Mouse (Mus musculus) spleen, postnatal 10 days (tissue): ENCODE data around the gene Sec11a.
A peak's percentile ranks its signal among the peaks of the same experiment; 100 is the strongest.

Experiments used
- DNase-seq, 2 experiments: peaks; one replicate each; pipeline ENCODE4 v3.0.0; 2021 to 2022; ENCODE audit warnings: low spot score in 2 of 2

Sec11a gene

GRCm38 (mm10) chr7:80897721-80898120 is 49.9 kb downstream of the Sec11a start:
- DNase-seq, result no peak

- no peak for DNase-seq
Measured at GRCm38 (mm10) chr7:80897134-80897533, 50.4 kb downstream of the Sec11a start.

GRCm38 (mm10) chr7:80894815-80895519 is 52.6 kb downstream of the Sec11a start:
- peak in 1 of 2 experiments; percentile 4 for DNase-seq

DNA sequence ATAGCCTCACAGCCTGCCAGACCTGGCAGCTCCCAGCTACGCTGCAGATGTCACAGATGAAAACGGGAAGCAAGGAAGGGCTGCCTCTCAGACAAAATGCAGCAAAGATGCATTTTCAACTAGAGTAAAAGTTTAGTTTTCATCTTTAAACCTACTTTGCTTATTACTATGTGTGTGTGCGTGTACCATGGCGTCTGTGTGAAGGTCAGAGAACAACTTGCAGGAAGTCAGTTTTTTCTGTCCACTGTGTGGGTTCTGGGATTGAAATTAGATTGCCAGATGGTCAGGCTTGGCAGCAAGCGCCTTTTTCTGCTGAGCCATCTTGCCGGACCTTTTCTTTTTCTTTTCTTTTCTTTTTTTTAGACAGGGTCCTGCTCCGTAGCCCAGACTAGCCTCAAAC is 53.4 kb downstream of the Sec11a start:
- DNase-seq, result no peak

GRCm38 (mm10) chr7:80893753-80894129 is 53.8 kb downstream of the Sec11a start:
- no peak for DNase-seq

DNA sequence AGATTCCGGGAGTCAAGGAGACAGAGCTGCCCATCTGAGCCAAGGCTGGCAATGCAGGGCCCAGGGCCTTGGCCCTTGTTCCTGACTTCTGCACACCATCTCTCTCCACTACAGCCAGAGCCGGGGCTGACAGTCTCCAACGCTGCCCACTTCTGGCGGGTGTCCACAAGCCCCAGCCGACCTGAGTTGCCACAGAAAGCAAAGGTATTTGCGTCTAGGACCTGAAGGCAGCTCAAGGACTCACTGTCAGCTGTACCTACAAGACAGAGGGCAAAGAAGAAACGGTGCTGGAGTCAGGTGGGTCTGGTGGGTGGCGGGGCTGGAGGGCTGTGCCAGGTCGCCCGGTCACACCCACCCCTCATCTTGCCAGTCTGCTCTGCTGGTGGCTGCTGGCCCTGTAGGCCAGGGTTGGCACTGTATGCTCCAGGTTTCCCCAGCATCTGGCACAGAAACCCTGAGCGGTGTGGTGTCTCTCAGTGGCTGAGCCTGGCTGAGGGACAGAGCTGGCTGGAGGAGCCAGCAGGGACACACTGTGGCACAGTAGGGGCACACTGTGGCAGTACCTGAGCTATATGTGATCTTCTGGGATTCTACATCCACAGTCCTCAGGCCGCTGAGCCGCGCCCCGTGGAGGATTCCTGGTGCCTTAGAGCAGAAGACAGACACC is 54.4 kb downstream of the Sec11a start:
- DNase-seq, result no peak

GRCm38 (mm10) chr7:80889841-80890241 is 57.7 kb downstream of the Sec11a start:
- peak; percentile 33 to 72 for DNase-seq

- peak in 1 of 2 experiments; percentile 41 for DNase-seq
Measured at GRCm38 (mm10) chr7:80889021-80889511, 58.5 kb downstream of the Sec11a start.

- no peak for DNase-seq
Measured at GRCm38 (mm10) chr7:80888595-80888994, 59.0 kb downstream of the Sec11a start.

GRCm38 (mm10) chr7:80885666-80886065 is 61.9 kb downstream of the Sec11a start:
- DNase-seq, result peak in 1 of 2 experiments; percentile 55

DNA sequence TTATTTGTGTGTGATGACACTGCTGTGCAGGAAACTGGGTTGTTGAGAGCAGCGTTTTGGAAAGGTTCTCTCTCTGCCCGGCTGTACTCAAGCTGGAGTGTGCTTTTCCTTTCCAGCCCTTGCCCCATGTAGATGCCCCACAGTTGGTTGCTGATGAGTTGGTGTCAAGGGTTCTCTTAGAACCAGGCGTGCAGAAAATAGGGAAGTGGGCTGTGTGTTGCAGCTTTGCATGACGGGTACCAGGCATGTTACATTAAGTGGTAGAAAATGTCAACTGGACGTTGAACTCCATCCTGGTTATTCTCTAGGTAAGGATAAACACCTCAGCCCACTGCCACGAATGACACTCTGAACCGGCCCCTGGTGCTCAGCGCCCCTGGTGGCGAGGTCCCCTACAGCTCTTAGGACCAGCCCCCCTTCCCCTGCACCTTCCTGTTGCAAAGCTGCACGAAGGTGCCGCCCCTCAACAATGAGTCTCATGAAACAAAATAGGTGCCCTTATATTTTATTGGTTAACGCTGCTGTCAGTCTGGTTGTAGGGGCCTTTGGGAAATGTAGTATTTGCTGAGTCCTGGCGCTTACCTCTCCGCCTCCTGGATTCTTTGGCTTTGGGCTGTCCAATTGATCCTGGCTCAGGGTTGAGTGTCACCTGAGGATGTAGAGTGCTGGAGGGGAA is 64.6 kb downstream of the Sec11a start:
- DNase-seq, result peak; percentile 32 to 75

GRCm38 (mm10) chr7:80875727-80876126 is 71.9 kb downstream of the Sec11a start:
- no peak for DNase-seq

DNA sequence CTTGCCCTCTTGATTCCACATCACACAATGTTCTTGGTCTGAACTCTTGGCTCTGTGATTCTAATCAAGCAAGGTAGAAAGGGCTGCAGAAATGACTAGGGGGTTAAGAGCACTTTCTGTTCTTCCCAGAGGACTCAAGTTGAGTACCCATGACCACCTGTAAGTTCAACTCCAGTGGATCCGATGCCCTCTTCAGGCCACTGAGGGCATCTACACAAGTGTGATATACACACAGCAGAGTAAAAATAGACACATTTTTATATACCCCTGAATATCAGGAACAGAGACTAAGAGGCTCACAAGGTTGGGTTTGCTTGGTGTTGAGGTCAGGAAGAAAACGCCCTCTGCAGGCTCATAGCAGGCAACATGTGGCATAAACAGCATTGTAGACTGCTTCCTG is 73.9 kb downstream of the Sec11a start:
- no peak for DNase-seq

DNA sequence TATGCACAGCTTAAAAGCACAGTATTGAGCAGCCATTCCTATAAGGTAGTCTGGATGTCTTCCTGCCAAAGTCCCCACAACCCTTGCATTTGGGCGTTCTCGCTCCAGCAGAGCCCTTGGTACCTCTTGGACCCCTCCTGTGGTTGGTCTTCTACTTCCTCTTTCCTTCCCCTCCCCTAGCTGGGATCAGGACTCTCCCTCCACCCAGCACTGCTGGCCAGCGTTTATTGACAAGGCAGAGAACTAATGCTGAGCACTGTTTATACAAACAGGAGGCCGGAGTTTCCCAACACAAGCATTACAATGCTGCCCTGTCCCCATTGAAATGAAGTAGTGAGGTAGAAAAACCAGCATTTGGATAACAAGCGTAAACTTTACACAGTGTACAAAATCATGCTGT is 74.5 kb downstream of the Sec11a start:
- DNase-seq, result no peak

- no peak for DNase-seq
Measured at GRCm38 (mm10) chr7:80868686-80869085, 78.9 kb downstream of the Sec11a start.

GRCm38 (mm10) chr7:80866514-80867147 is 80.9 kb downstream of the Sec11a start:
- no peak for DNase-seq

- no peak for DNase-seq
Measured at GRCm38 (mm10) chr7:80865521-80865920, 82.1 kb downstream of the Sec11a start.

GRCm38 (mm10) chr7:80864831-80865230 is 82.7 kb downstream of the Sec11a start:
- DNase-seq, result peak in 1 of 2 experiments; percentile 59

DNA sequence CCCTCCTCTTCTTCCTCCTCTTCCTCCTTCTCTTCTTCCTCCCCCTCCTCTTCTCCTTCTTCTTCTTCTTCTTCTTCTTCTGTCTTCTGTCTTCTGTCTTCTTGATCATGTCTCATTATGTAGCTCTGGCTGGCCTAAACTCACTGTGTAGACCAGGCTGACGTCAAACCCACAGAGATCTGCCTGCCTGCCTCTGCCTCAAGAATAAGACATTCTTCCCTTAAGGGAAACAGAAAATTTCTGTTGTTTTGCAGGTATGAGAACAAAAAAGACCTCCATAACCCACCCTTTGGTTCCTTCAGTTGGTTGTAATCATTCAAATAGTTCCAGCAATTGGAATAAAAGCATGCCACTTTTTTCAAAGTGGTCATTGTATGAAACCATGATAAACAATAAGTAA is 83.4 kb downstream of the Sec11a start:
- DNase-seq, result no peak

- DNase-seq, result no peak
Measured at GRCm38 (mm10) chr7:80863520-80863919, 84.1 kb downstream of the Sec11a start.

DNA sequence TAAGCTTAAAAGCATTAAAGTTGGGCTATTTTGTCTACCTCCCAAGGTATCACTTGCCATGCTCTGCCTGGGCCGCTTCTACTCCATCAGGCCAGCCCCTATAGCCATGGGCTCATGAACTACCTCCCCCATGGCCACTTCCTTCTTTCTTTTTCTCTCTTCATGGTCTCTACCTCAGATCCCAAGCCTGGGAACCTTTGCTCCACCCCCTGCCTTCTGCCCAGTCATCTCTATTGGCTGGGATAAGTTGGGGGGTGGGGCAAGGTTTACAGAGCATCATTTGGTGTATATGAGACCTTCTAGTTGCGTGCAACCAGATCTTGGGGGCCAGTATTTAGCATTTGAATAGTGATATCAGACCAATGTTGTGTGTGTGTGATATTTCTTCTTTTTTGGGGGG is 85.1 kb downstream of the Sec11a start:
- DNase-seq, result no peak

- DNase-seq, result peak; percentile 71 to 82
Measured at GRCm38 (mm10) chr7:80860729-80861274, 86.8 kb downstream of the Sec11a start, which contains the start of gene Zscan2. Gene Zscan2 (plus strand): TSS chr7:80860920.
